Mouse (Mus musculus): ENCODE results near the gene Sipa1l1.
A peak's percentile ranks its signal among the peaks of the same experiment; 100 is the strongest.

The Sipa1l1 gene

GRCm38 (mm10) chr12:82168820-82169533 is at the start of gene Sipa1l1:
TSS of gene Sipa1l1 (plus strand) at chr12:82169320.
- peak; percentile 95 for DNase-seq (ENCODE audit: low read depth, low spot score)

- peak; percentile 20 for DNase-seq (ENCODE audit: low read depth, low spot score)
Observed at GRCm38 (mm10) chr12:82121947-82122346, 47.2 kb upstream of the Sipa1l1 start.

GRCm38 (mm10) chr12:82122450-82123249 is 46.5 kb upstream of the Sipa1l1 start:
- DNase-seq (ENCODE audit: low read depth, low spot score): peak; percentile 78

GRCm38 (mm10) chr12:82126796-82127195 is 42.3 kb upstream of the Sipa1l1 start:
- no peak for DNase-seq (ENCODE audit: low read depth, low spot score)

- DNase-seq (ENCODE audit: low read depth, low spot score): no peak
Observed at GRCm38 (mm10) chr12:82139234-82140166, 29.6 kb upstream of the Sipa1l1 start.

GRCm38 (mm10) chr12:82143371-82143770 is 25.7 kb upstream of the Sipa1l1 start:
- no peak for DNase-seq (ENCODE audit: low read depth, low spot score)

GRCm38 (mm10) chr12:82145173-82145572 is 23.9 kb upstream of the Sipa1l1 start:
- DNase-seq (ENCODE audit: low read depth, low spot score): no peak

GRCm38 (mm10) chr12:82147021-82147693 is 22.0 kb upstream of the Sipa1l1 start:
- no peak for DNase-seq (ENCODE audit: low read depth, low spot score)

- no peak for DNase-seq (ENCODE audit: low read depth, low spot score)
Observed at GRCm38 (mm10) chr12:82148328-82148930, 20.7 kb upstream of the Sipa1l1 start.

- DNase-seq (ENCODE audit: low read depth, low spot score): no peak
Observed at GRCm38 (mm10) chr12:82151019-82151418, 18.1 kb upstream of the Sipa1l1 start.

- DNase-seq (ENCODE audit: low read depth, low spot score): no peak
Observed at GRCm38 (mm10) chr12:82154527-82154926, 14.6 kb upstream of the Sipa1l1 start.

GRCm38 (mm10) chr12:82158516-82158915 is 10.6 kb upstream of the Sipa1l1 start:
- no peak for DNase-seq (ENCODE audit: low read depth, low spot score)

- no peak for DNase-seq (ENCODE audit: low read depth, low spot score)
Observed at GRCm38 (mm10) chr12:82159372-82159771, 9.7 kb upstream of the Sipa1l1 start.

- DNase-seq (ENCODE audit: low read depth, low spot score): no peak
Observed at GRCm38 (mm10) chr12:82165651-82166050, 3.5 kb upstream of the Sipa1l1 start.

GRCm38 (mm10) chr12:82166101-82166571 is 3.0 kb upstream of the Sipa1l1 start:
- DNase-seq (ENCODE audit: low read depth, low spot score): no peak

GRCm38 (mm10) chr12:82169571-82170431 is 681 bp downstream of the Sipa1l1 start:
- DNase-seq (ENCODE audit: low read depth, low spot score): no peak

GRCm38 (mm10) chr12:82170461-82171279 is 1.6 kb downstream of the Sipa1l1 start:
- peak; percentile 37 for DNase-seq (ENCODE audit: low read depth, low spot score)

- no peak for DNase-seq (ENCODE audit: low read depth, low spot score)
Observed at GRCm38 (mm10) chr12:82171591-82171990, 2.5 kb downstream of the Sipa1l1 start.

GRCm38 (mm10) chr12:82173623-82174022 is 4.5 kb downstream of the Sipa1l1 start:
- DNase-seq (ENCODE audit: low read depth, low spot score): no peak

All from skeletal muscle tissue, adult 2 months (tissue).